Mouse (Mus musculus) urinary bladder, postnatal 36 days (tissue): ENCODE data around the gene Ccdc149.

Experiments used
- DNase-seq, 2 experiments: peaks; one replicate each; pipeline ENCODE4 v3.0.0; 2022; ENCODE audit warnings: low spot score in 2 of 2, mixed read lengths in 1 of 2

Ccdc149 gene

DNA sequence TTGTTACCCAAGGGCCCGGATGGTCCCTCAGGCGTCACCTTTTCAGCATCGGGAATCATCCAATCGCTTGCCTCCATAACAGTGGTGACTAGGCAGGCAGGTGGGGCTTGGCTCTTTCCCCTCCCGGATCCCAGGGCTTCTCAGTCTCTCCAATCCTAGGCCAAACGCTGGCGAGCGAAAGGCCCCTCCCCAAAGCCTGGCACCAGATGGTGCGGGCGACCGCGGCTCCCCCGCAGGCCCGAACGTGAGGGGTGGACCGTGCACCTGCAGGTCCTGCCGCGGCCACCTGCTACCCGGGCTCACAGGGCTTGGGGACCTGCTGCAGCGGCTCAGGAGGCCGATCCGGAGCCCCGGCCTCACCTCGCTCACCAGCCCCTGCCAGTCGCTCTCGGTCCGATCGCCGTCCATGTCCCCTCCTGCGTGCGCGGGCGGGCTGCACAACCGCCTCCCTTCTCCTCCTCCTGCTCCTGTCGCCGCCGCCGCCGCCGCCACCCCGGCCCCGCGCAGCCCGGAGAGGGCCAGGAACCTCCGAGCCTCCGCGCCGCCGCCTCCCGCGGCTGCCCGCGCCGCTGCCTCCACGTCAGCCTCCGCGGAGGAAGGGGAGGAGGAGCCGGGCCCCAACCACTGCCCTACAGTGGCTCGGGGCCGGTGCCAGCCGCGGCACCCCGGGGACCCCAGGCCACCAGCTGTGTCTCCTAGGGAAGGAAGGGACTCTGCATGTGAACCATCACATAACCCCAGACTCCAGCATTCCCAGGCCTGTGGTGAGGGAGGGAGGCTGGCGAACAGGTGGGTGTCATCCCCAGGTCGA, at the start of gene Ccdc149:
Gene Ccdc149, minus strand, starts transcription at position 531 of the 811 bp plus-strand sequence.
- peak; percentile 59 to 69 for DNase-seq

DNA sequence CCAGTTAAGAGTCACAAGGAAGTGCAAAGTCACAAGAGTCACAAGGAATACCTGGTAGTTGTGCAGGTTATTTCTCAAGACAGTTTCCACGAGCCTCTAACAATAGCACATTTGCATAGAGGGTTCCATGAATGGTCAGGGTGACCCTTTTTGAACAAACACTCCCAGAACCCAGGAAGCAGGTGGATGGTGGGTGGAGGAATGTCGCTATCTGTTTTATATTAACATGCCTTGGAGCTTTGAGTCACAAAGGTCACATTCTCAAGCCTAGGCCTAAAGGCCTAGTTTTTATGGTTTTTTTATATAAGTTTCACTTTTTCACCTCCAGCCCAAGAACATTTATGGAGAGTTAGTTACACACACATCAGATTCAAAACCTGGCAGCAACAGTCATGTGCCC, 48.6 kb upstream of the Ccdc149 start:
- DNase-seq, result no peak

DNA sequence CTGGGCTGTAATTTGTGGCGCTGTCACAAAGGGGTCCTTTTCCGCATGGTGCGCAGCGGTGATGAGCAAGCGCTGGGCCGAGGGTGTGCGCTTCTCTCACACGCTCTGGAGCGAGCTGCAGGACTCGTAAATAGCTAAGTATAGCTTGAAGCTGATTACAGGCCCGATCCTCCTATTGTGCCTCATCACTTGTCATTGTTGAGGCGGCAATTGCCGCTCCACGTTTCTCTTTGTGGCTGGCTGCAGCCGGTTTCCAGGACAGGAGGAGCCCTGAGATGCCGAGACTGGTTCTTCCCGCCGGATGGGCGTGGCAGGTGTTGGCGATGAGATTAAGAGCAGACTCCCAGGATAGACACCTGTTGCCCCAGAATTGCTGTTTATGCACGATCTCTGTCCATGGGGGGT, 44.8 kb upstream of the Ccdc149 start:
- no peak for DNase-seq

DNA sequence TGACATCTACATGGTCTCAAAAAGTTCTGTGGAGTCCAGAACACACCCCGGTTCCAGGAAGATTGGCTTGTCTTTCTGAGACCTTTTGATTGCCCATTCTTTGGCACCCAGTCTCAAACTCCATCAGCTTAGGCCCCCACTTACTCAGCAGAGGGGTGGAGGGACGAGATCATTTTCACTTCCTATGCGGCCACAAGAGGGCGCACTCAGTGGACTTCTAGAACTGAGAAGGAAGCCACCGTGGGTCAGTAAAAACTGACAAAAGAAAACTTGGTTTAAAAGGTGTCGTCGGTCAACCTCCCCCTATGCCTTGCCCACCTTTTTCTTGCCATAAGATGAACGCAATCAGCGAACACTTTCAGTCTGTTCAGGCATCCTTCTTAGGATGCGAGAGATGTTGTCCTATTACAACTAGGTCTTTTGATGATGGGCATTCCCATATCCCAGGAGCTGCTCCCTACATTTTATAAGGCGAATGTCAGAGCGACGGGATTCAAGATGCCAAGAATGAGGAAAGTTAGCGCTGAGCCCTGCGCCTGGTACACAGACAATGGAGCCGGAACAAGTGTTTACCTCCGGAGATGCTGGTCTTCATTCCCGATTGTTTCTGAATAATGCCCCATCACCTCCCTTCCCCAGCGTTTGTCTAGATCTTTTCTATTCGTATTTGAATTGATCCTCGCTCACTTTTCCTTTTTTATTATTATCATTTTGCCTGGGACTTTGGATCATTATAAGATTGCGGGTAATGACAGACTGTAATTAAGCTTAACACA, 44.1 kb upstream of the Ccdc149 start:
- peak; percentile 35 to 61 for DNase-seq

DNA sequence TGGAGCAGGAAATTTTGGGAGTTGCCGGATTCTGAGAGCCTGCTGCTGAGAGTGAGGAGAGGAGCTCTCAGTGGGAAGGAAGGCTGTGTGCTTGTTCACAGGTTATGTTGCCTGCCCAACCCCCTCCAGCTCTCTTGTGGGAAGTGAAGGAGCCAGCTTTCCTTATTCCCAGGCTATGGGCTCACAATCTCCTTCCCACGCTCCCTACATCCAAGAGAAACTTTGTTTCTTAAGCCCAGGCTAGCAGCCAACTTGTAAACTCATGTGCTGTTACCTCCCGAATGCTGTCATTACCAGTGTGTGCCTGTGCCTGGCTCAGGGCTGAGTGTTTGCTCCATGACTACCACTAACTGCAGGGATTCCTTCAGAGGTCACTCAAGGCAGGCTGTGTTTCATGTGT, 39.8 kb upstream of the Ccdc149 start:
- DNase-seq, result no peak

DNA sequence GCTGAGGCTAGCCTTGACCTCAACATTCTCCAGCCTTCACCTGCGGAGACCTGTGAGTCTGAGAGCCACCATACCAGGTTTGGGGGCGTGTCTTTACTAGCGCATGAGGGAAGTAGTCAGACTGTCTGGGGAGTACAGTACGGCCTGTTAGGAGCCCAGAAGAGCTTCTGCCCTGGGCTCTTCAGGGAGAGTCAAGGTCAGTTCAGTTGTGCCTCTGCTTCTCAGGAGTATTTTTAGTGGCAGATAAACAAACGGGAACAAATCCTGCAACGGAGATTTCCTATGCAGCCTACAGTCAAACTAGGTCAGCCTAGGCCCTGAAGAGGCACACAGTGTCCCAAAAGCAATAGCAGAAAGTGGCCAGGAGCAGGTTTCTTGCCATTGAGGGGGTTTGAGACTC, 38.1 kb upstream of the Ccdc149 start:
- DNase-seq, result no peak

DNA sequence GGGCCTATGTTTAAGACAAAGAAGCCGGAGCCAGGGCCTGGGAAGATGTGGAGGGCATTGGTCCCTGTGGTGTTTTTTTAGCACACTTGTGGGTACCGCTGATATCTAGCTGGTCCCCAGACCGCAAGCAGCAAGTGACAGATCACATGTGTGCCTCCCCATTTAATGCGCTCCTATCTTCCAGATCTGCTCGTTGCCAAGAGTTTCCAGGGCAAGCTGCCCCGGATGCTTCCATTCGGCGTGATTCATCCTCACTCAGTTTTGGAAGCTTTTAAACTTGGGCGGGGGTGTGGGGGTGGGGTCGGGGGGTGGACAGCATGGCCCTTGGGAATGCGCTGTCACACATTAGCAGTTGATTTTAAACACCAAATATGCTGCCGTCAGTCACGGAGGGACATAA, 33.3 kb upstream of the Ccdc149 start:
- no peak for DNase-seq

DNA sequence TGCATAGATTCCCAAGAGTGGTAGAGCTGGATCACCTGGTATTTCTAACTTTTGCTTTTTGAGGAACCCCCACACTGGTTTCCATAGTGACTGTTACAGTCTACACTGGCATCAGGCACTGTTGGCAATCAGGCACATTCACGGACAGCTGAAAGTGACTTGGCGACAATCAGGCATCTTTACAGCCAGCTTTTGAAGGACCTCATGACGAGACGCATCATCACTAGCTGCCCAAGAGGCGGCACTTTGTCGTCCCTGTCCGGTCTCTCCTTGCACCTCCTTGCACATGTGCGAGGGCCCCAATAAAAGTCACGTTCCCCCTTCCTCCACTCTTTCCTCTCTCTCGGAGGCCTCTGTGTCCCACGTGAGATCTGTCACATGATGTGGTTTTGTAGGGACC, 32.8 kb upstream of the Ccdc149 start:
- DNase-seq, result no peak

DNA sequence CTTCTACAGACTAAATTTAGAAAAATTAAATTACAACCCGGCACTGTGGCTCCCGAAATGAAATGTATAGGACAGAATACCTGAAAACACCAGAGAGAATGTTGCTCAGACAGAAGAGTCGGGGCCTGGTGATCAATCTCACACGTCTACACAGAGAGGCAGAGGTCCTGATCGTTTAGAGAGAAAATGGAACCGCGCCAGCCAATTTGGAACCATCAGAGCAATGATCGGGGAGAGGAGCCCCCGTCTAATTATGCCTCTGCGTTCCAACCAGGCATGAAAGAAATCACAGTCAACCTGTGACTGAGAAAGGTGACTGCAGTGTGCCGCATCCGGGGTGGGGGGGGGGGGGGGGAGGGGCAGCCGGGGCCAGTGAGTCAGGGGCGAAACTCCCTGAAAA, 24.4 kb upstream of the Ccdc149 start:
- DNase-seq, result no peak

DNA sequence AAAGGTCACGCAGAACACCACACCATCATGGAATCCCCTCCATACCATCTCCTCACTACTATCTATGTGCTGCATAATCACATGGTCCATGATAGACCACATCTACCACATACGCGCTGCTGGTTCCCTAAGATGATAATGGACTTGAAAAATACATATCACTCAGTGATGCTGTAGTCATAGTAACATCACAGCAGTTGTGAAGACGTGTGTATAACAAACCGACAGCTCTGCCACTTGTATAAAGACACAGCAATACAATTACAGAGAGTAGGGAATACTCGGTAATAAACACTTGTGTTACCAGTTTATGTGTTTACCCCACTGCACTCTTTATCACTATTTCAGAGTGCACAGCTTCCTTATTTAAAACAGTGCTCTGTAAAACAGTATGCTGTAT, 20.2 kb upstream of the Ccdc149 start:
- no peak for DNase-seq

DNA sequence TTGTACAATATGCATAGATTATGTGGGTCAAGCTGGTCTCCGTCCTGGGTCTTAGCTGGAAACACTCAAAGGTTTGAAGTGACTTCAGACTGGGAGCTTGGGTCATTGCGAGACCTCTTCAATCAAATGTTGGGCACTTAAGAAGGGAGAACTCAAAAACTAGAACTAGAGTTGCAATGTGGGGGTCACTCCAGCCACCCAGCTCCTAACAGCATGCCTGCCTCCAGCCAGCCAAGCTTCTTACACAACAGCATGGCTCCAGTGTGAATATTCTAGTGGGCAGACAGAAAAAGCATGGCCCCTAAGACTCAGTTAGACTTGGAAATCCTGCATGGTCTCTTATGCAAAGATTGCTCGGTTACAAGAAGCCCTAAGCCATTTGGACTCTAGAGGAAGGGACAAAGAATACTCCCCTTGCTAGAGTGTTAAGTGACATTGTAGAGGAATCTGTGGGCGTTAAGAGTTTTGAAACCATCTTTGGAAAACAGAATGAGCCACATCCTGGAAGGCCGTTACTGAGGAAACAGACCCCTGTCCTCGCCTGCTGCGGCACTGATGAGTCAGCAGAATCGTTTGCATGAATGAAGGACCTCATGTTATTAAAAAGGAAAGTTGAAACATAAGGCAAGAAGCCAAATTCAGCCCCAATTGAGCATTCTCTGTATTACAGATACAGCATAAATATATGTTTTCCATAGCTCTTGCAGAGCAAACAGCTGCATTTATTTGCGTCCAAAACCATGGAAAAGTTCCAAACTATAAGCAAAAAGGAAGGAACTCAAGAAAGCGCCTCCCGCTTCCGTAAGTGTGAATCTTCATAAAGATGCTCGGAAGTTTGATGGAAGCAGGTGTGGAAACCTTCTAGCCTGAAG, 16.5 kb upstream of the Ccdc149 start:
- no peak for DNase-seq

DNA sequence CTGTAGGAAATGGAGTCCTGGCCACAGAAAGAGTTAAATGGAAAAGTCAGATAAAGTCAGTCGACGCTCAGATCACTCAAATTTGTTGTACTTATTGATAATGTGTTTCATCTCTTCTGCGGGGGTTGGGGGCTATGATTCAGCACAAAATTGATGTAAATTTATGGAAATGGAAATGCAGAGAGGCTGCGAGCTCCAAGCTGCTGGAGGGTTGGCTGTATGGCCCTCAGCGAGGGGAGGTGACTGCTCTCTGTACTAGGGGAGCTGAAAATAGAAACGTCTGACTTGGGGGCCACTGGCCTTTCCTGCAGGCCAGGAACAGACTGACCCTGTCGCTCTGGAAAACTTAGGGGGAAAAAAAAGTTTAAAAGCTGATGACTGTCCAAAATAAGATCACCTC, 5.5 kb upstream of the Ccdc149 start:
- DNase-seq, result no peak

DNA sequence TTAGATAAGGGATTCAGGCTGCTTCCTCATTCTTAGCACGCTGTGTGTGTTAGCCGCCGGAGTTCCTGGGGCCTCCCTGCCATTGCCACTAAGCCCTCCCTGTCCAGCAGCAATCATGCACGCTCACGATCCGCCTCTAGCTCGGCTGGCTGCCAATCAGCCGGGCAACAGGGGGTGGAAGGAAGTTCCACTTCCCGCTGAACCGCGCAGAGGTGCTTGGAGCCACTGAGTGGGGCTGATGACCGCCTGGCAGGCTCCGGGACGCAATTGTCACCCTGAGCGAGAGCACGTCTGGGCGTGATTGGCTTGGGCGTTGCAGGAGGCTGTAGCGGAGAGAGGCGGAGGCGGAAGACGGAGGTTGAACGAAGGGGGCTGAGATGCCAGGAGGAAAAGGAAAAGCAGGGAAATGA, 5.0 kb upstream of the Ccdc149 start:
- peak; percentile 76 to 87 for DNase-seq

DNA sequence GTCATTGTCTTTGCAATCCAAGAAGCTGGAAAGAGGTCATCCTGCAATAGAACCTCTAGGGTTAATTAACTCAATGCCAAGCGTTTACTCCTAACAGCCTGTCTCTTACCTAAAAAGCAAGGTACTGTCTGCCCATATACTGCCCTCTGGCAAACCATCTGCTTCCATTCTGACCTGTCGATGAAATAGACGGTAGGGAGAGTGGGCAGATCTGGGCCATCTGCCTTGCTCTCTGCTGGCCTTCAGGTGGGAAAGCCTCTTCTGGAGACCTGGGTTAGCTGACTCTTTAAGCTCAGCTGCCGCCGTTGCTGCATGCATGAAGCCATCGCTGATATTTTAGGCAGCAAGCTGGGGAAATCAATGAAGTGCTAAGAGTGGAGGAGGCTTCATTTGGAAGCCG, 2.7 kb upstream of the Ccdc149 start:
- DNase-seq, result no peak

DNA sequence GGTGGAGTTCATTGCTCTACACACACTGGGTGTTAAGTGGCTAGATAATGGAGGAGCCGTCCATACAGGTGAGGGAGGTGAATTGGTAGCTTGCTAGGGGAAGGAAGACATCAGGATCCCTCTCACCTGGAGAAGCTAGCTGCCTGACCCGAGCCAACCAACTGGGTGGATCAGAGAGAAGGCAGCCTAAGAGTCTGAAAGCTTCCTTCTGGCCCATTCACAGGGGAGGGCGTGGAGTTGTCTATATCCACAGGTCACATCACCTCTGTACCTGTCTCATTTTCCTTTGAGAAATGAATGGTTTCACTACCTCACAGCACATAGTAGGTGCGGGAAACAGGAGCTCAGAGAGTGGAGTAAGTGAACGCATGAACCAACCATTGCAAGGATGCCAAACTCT, 770 bp downstream of the Ccdc149 start:
- no peak for DNase-seq

DNA sequence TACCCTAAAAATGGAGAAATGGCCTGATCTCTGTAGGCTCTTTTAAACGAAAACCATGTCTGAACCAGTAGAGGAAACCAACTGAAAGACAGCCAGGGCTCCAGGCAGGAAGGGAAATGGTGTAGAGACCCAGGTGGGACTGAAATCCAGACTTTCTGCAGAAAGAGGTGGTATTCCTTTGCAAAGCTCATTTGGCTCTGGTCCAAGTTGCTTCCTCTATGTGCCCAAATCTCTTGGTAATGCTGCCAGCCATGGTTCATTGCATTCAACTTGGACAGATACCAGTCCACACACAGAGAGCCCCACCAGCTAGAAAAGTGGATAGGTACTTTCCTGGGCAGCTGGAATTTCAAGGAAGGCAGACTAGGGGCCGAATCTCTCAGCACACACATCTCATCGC, 3.5 kb downstream of the Ccdc149 start:
- no peak for DNase-seq

DNA sequence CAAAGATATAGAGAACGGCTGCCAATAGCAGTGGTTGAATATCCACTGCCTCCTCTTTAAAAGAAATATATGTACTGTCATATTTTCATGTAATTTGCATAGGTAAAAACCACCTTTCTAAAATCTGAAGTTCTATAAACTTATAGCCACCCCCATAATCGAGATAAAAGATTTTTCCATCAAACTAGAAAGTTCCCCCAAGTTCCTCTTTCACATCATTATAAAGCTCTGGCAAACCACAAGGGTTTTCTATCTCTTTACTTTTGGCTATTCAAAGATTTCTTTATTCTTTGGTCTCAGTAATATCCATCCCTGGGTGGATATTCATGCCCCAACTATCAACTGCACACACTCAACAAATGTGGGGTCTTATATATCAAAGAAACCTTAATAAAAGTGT, 8.9 kb downstream of the Ccdc149 start:
- no peak for DNase-seq

DNA sequence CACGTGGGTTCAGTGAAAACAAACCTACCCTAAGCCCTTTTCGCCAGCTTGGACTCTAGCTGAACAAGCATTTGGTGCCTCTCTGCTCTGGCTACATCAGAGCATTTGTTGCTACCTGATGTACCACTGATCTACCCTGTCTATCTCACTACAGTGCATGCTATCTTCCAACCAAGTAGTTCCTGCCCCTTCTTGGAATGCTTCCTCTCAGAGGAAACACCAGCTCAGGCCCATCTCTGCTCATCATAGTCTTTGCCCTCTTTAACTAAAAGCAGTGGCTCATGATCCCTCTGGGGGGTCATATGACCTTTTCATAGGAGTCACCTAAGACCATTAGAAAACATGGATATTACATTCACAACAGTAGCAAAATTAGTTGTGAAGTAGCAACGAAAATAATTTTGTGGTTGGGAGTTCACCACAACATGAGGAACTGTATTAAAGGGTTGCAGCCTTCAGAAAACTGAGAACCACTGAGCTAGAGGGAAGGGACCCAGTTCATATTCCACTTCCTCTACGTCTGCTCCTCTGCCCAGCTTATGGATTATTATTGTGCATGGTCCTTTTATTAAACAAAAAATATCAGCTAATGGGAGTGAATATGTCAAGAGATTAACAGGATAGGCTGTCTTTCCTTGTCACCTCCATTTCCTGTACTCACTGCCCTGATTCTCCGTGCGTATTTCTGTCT, 9.7 kb downstream of the Ccdc149 start:
- no peak for DNase-seq

DNA sequence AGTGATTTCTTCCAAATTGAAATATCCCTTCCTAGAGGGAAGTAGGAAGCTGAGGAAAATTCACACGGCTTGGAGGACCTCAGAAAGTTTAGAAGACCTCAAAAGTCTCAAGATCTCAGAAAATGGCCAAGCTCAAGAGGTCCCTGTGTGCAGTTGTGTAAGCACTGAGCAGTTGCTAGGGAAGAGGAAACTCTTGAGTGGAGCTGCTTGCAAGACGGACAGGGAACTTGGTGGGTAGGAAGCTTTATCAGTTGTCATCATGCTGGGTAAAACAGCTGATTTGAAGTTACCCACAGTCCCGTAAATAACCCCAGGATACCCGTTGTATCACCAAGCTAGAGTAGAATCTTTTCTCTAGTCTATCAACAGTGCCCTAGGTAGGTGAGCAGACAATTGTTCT, 12.0 kb downstream of the Ccdc149 start:
- no peak for DNase-seq

DNA sequence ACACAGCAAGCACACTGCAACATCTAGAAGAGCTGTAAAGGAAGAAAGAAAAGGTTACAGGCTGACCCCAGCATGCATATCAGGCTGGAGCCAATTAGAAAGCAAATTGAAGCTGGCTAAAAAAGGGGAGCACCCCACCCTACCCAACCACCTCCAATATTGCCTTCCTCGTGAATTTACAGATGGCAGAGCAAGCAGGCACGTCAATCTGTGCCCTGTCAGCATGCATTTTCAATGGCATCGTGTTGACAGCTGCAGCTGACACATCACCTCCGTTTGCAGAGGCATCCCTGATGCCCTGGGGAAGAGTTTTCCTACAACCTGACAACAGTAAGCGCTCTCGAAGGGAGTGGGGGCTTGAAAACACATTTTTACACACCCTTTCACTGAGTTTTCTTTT, 14.2 kb downstream of the Ccdc149 start:
- DNase-seq, result no peak

DNA sequence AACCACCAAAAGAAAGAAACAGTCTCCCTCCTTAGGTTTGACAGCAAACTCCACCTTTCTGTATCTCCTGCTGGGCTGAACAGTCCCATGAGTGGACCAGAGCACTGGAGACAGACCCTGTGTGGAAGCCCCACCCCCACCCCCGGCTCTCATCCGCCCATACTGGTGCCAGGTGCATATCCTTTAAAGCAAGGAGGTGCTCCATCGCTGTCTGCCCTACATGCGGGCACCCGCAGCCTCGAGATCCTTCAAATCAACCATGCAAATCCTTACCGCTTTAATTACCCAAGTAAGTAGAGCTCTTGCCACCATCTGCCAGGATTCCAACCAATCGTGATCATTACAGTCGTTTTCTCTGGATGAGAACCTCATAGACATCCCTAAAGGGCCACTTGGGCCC, 20.5 kb downstream of the Ccdc149 start:
- no peak for DNase-seq

DNA sequence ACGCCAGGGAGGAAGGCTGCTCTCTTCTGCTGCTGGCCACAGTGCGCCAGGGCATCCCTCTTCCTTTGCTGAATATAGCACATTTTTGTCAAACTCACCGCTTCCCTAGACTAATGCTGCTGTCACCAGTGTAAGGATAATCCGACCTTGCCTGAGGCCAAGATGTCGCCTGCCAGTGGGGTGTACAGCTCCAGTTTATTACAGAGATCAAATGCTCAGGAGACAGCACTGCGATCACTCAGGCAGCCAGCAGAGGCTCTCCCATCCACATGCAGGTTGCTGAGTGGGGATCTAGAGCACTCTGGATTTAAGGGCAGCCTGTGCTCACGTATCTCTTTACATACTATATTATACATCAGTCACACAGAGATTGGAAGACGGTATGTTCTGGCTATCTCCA, 22.1 kb downstream of the Ccdc149 start:
- no peak for DNase-seq
